Mouse (Mus musculus): ENCODE measurements around the gene Taf3. TPM values are rescaled to one million over a fixed set of nuclear protein-coding genes. Genes with fewer than 3 reads are reported as not detected.

Taf3 gene
- total and polyA plus RNA-seq, 3 experiments = 3.0 to 8.6 (median 8.2) TPM

GRCm38 (mm10) chr2:10080310-10081010 is 32.1 kb upstream of the Taf3 start, which contains the start of the genes Atp5c1 and Kin:
Gene Atp5c1 (minus strand): TSS chr2:10080510.
Gene Kin (plus strand): TSS chr2:10080593.
- Histone ChIP-seq H3K4me3 (peak within 1 kb of the TSS; percentile 92), H3K36me3 (ENCODE audit: control insufficient read depth, insufficient read depth, low read length) (peaks cover 3% of the 10 kb centered on the region), H3K27ac (peak within 1 kb of the TSS; percentile 99), H3K4me1 (ENCODE audit: control insufficient read depth, insufficient read depth, low read length) (peaks cover 13% of the 10 kb centered on the region), H3K79me2 (replicated peaks; ENCODE audit: control insufficient read depth, insufficient read depth, low read length) (peaks cover 12% of the 10 kb centered on the region), H3K9ac (ENCODE audit: low read depth, low read length) (peak within 1 kb of the TSS; percentile 97), H3K27me3 (ENCODE audit: control insufficient read depth, insufficient read depth, low read length) (no peaks in the 10 kb centered on the region)
- intact Hi-C loops (cut with DNase I) = loop anchor here (1.0 kb wide), 1 partner anchor 32 kb away; the partner anchor contains the start of gene Taf3
- peak; percentile 96 to 98 for DNase-seq
- under 1% methylated on average over 61 of the region's 61 CpGs for WGBS
- peak; percentile 96 for TF ChIP-seq POLR2A (IDR thresholded peaks at IDR 0.05; ENCODE audit: insufficient read depth, low read depth, low read length)
- peak; percentile 75 for TF ChIP-seq CTCF (IDR thresholded peaks at IDR 0.05)
- TF ChIP-seq EP300 (IDR thresholded peaks at IDR 0.05; ENCODE audit: insufficient read depth, low read depth, low read length) = 0 out of 2 replicates have a peak, but pooled peaks have one; percentile 34

GRCm38 (mm10) chr2:10079745-10080309 is 31.4 kb upstream of the Taf3 start:
- peak overlapping the region; percentile 92 for H3K4me3 ChIP-seq
- peaks cover 18% of the 10 kb centered on the region for H3K4me1 ChIP-seq (ENCODE audit: control insufficient read depth, insufficient read depth, low read length)
- peaks cover 14% of the 10 kb centered on the region for H3K79me2 ChIP-seq (replicated peaks; ENCODE audit: control insufficient read depth, insufficient read depth, low read length)
- intact Hi-C loops (cut with DNase I) = loop anchor here (1.0 kb wide), 1 partner anchor 32 kb away; the partner anchor contains the start of gene Taf3
- no peaks in the 10 kb centered on the region for H3K27me3 ChIP-seq (ENCODE audit: control insufficient read depth, insufficient read depth, low read length)
- H3K9ac ChIP-seq (ENCODE audit: low read depth, low read length) = peak overlapping the region; percentile 97
- 0% methylated on average over 28 of the region's 28 CpGs for WGBS
- H3K27ac ChIP-seq = peak overlapping the region; percentile 99
- no peak for TF ChIP-seq POLR2A (IDR thresholded peaks at IDR 0.05; ENCODE audit: insufficient read depth, low read depth, low read length)
- peaks cover 3% of the 10 kb centered on the region for H3K36me3 ChIP-seq (ENCODE audit: control insufficient read depth, insufficient read depth, low read length)
- DNase-seq = no peak

- Histone ChIP-seq H3K79me2 (replicated peaks; ENCODE audit: control insufficient read depth, insufficient read depth, low read length) (peaks cover 17% of the 10 kb centered on the region), H3K4me3 (peak overlapping the region; percentile 15; the same call in 1 of the 2 replicates), H3K4me1 (ENCODE audit: control insufficient read depth, insufficient read depth, low read length) (peaks cover 26% of the 10 kb centered on the region), H3K36me3 (ENCODE audit: control insufficient read depth, insufficient read depth, low read length) (peaks cover 20% of the 10 kb centered on the region), H3K27ac (no peak overlapping the region), H3K9ac (ENCODE audit: low read depth, low read length) (no peak overlapping the region), H3K27me3 (ENCODE audit: control insufficient read depth, insufficient read depth, low read length) (no peaks in the 10 kb centered on the region)
- no peak for TF ChIP-seq POLR2A (IDR thresholded peaks at IDR 0.05; ENCODE audit: insufficient read depth, low read depth, low read length)
- TF ChIP-seq EP300 (IDR thresholded peaks at IDR 0.05; ENCODE audit: insufficient read depth, low read depth, low read length) = no peak
- TF ChIP-seq CTCF (IDR thresholded peaks at IDR 0.05) = no peak
- WGBS = 46% methylated on average over 8 of the region's 8 CpGs
- intact Hi-C loops (cut with DNase I) = no loop called here
- DNase-seq = no peak
These were observed 28.3 kb upstream of the Taf3 start for GRCm38 (mm10) chr2:10076675-10077074.

- H3K27me3 ChIP-seq (ENCODE audit: control insufficient read depth, insufficient read depth, low read length) = no peaks in the 10 kb centered on the region
- no peak overlapping the region for H3K4me3 ChIP-seq
- no peak overlapping the region for H3K27ac ChIP-seq
- H3K79me2 ChIP-seq (replicated peaks; ENCODE audit: control insufficient read depth, insufficient read depth, low read length) = peaks cover 16% of the 10 kb centered on the region
- peaks cover 26% of the 10 kb centered on the region for H3K4me1 ChIP-seq (ENCODE audit: control insufficient read depth, insufficient read depth, low read length)
- TF ChIP-seq POLR2A (IDR thresholded peaks at IDR 0.05; ENCODE audit: insufficient read depth, low read depth, low read length) (no peak), CTCF (IDR thresholded peaks at IDR 0.05) (no peak), EP300 (IDR thresholded peaks at IDR 0.05; ENCODE audit: insufficient read depth, low read depth, low read length) (no peak)
- WGBS = 61% methylated on average over 7 of the region's 7 CpGs
- no peak for DNase-seq
- intact Hi-C loops (cut with DNase I) = no loop called here
- no peak overlapping the region for H3K9ac ChIP-seq (ENCODE audit: low read depth, low read length)
- peaks cover 27% of the 10 kb centered on the region for H3K36me3 ChIP-seq (ENCODE audit: control insufficient read depth, insufficient read depth, low read length)
These were observed 26.1 kb upstream of the Taf3 start for GRCm38 (mm10) chr2:10074470-10074869.

GRCm38 (mm10) chr2:10071751-10072150 is 23.4 kb upstream of the Taf3 start:
- TF ChIP-seq CTCF (IDR thresholded peaks at IDR 0.05) (no peak), EP300 (IDR thresholded peaks at IDR 0.05; ENCODE audit: insufficient read depth, low read depth, low read length) (no peak), POLR2A (IDR thresholded peaks at IDR 0.05; ENCODE audit: insufficient read depth, low read depth, low read length) (no peak)
- whole genome bisulfite sequencing = 55% methylated on average over 7 of the region's 7 CpGs
- Histone ChIP-seq H3K79me2 (replicated peaks; ENCODE audit: control insufficient read depth, insufficient read depth, low read length) (peaks cover 18% of the 10 kb centered on the region), H3K9ac (ENCODE audit: low read depth, low read length) (no peak overlapping the region), H3K4me1 (ENCODE audit: control insufficient read depth, insufficient read depth, low read length) (peaks cover 17% of the 10 kb centered on the region), H3K27ac (no peak overlapping the region), H3K4me3 (no peak overlapping the region), H3K36me3 (ENCODE audit: control insufficient read depth, insufficient read depth, low read length) (peaks cover 40% of the 10 kb centered on the region), H3K27me3 (ENCODE audit: control insufficient read depth, insufficient read depth, low read length) (no peaks in the 10 kb centered on the region)
- intact Hi-C loops (cut with DNase I) = no loop called here
- no peak for DNase-seq

GRCm38 (mm10) chr2:10058836-10059235 is 10.4 kb upstream of the Taf3 start:
- no peak for DNase-seq
- no peak for TF ChIP-seq POLR2A (IDR thresholded peaks at IDR 0.05; ENCODE audit: insufficient read depth, low read depth, low read length)
- no peak for TF ChIP-seq EP300 (IDR thresholded peaks at IDR 0.05; ENCODE audit: insufficient read depth, low read depth, low read length)
- TF ChIP-seq CTCF (IDR thresholded peaks at IDR 0.05) = no peak
- WGBS = 73% methylated on average over 5 of the region's 5 CpGs

More at GRCm38 (mm10) chr2:10058836-10059235, 10.4 kb upstream of the Taf3 start:
- peaks cover 38% of the 10 kb centered on the region for H3K36me3 ChIP-seq (ENCODE audit: control insufficient read depth, insufficient read depth, low read length)
- H3K4me1 ChIP-seq (ENCODE audit: control insufficient read depth, insufficient read depth, low read length) = no peaks in the 10 kb centered on the region; the same call in 1 of the 2 replicates
- H3K79me2 ChIP-seq (replicated peaks; ENCODE audit: control insufficient read depth, insufficient read depth, low read length) = no peaks in the 10 kb centered on the region
- intact Hi-C loops (cut with DNase I) = no loop called here
- no peaks in the 10 kb centered on the region for H3K27me3 ChIP-seq (ENCODE audit: control insufficient read depth, insufficient read depth, low read length)
- no peak overlapping the region for H3K4me3 ChIP-seq
- no peak overlapping the region for H3K9ac ChIP-seq (ENCODE audit: low read depth, low read length)
- no peak overlapping the region for H3K27ac ChIP-seq
